Mouse (Mus musculus) heart, embryonic 12.5 days (tissue): ENCODE data around the gene Card6. TPM values are rescaled to one million over a fixed set of nuclear protein-coding genes. Genes with fewer than 3 reads are reported as not detected.
A peak's percentile ranks its signal among the peaks of the same experiment; 100 is the strongest.

Experiments
- ATAC-seq: fragments of 200-750 bp; cut with Nextera tagmentation; 2 replicates; pipeline ENCODE4 v1.8.0; 2017; ENCODE audit warnings: moderate TSS enrichment, moderate library complexity; ENCODE audit not compliant: insufficient number of reproducible peaks, low FRiP score
- H3K27ac ChIP-seq: fragments of 300-500 bp; sonication (generic); 2 replicates; pipeline ENCODE4 v1.5.1; 2016; ENCODE audit warnings: mild to moderate bottlenecking, moderate library complexity; ENCODE audit not compliant: poor library complexity, severe bottlenecking
- H3K27me3 ChIP-seq: fragments of 300-500 bp; sonication (generic); replicated peaks from 2 replicates; pipeline ENCODE4 v1.6.1; 2016; ENCODE audit warnings: mild to moderate bottlenecking, moderate library complexity
- H3K36me3 ChIP-seq: fragments of 300-500 bp; sonication (generic); 2 replicates; pipeline ENCODE4 v1.6.1; 2016; ENCODE audit warnings: mild to moderate bottlenecking, moderate library complexity
- H3K4me1 ChIP-seq: fragments of 300-500 bp; sonication (generic); replicated peaks from 2 replicates; pipeline ENCODE4 v1.6.1; 2016; ENCODE audit warnings: mild to moderate bottlenecking
- H3K4me2 ChIP-seq: fragments of 300-500 bp; sonication (generic); 2 replicates; pipeline ENCODE4 v1.6.1; 2016; ENCODE audit warnings: mild to moderate bottlenecking, moderate library complexity
- H3K4me3 ChIP-seq: fragments of 300-500 bp; sonication (generic); 2 replicates; pipeline ENCODE4 v1.5.1; 2016; ENCODE audit warnings: mild to moderate bottlenecking
- H3K9ac ChIP-seq: fragments of 300-500 bp; sonication (generic); 2 replicates; pipeline ENCODE4 v1.6.1; 2016; ENCODE audit warnings: mild to moderate bottlenecking, moderate library complexity
- H3K9me3 ChIP-seq: fragments of 300-500 bp; sonication (generic); replicated peaks from 2 replicates; pipeline ENCODE4 v1.6.1; 2016; ENCODE audit warnings: mild to moderate bottlenecking, moderate library complexity
- WGBS: fragments of 180-500 bp; shearing (Covaris S2); methylation state at CpG from one replicate; pipeline ENCODE4 v1.1.7; 2016; 5-methylcytosine and 5-hydroxymethylcytosine counted together
- polyA plus RNA-seq: library from polyadenylated mRNA; unstranded; fragments of >200 nt; fragmentation: Nextera tagmentation; extraction: Ambion mirVana; gene quantifications from 2 replicates; pipeline ENCODE4 v1.2.1, GENCODE M21; 2016

The Card6 gene
- polyA plus RNA-seq, 1 experiment from 2014 or later = 2.3 TPM

DNA sequence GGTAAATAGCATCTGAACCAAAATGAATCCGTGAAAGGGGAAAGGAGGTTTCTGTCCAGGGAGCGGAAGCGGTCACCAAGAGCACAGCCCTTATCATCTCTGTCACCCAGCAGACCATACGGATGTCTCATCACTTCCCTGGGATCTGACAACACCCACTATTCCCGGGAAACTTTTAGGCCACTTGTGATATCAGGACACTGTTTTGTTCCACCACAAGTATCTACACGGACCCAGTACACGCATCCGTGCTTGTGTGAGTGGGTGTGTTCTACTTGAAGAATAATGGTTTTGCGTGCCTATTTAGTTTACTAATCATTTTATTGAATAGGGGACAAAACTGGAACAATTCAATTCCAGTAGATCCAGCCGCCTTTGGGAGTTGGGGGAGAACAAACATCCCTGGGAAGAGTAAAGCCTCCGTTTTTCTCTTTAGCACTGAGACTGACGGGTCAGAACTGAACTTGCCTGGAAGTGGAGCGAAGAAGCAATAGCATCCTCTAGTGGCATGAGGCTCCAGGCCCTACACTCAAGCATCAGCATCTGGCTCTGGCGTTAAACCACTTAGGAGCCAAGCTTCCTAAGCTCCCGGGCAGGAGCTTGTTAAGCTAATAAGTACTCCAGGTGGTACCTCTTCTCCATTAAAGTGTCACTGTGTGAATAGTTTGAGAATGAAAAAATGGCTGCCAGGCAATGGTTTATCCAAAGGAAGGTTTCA is 39.4 kb downstream of the Card6 start:
- no peak overlapping the region for H3K9ac ChIP-seq
- no peak overlapping the region for H3K27ac ChIP-seq
- WGBS = 31% methylated on average over 15 of the region's 15 CpGs
- no peak overlapping the region for H3K4me3 ChIP-seq
- no peaks in the 10 kb centered on the region for H3K27me3 ChIP-seq
- H3K4me1 ChIP-seq = no peaks in the 10 kb centered on the region
- H3K4me2 ChIP-seq = peak overlapping the region; percentile 47
- H3K9me3 ChIP-seq = no peaks in the 10 kb centered on the region
- no peaks in the 10 kb centered on the region for H3K36me3 ChIP-seq
- no peak for ATAC-seq

GRCm38 (mm10) chr15:5063635-5064034 is 44.7 kb downstream of the Card6 start, which contains the start of gene C7:
Gene C7 (minus strand): TSS chr15:5063740.
- no peak for ATAC-seq
- Histone ChIP-seq H3K27ac (no peak within 1 kb of the TSS), H3K9ac (no peak within 1 kb of the TSS), H3K9me3 (no peaks in the 10 kb centered on the region), H3K4me2 (no peak within 1 kb of the TSS), H3K4me3 (no peak within 1 kb of the TSS), H3K27me3 (no peaks in the 10 kb centered on the region), H3K36me3 (no peaks in the 10 kb centered on the region), H3K4me1 (no peaks in the 10 kb centered on the region)

Other genes starting within 250 kb of the Card6 start
- not detected in 2 replicates for gene Mroh2b, start 209.8 kb downstream of the Card6 start, polyA plus RNA-seq
- 0.08 and 0.09 TPM in 2 replicates for gene C7, start 44.8 kb downstream of the Card6 start, polyA plus RNA-seq
- 421 and 424 TPM in 2 replicates for gene Rpl37, start 8.1 kb upstream of the Card6 start, polyA plus RNA-seq
- 23.7 and 24.1 TPM in 2 replicates for gene Prkaa1, start 35.3 kb upstream of the Card6 start, polyA plus RNA-seq
- gene Ttc33, start 77.0 kb upstream of the Card6 start, polyA plus RNA-seq = 32.4 and 32.6 TPM in 2 replicates
- 2.4 and 2.5 TPM in 2 replicates for gene Ptger4, start 135.6 kb upstream of the Card6 start, polyA plus RNA-seq